8 mouse cellular contexts compared by ENCODE assay signal in genomic region chr14:76556031-76556851, GRCm38 (mm10). TPM values are rescaled to one million over a fixed set of nuclear protein-coding genes. Genes with fewer than 3 reads are reported as not detected.
DNase-seq lines count a peak whose midpoint lies in the region; ATAC-seq lines count a peak whose summit lies in the region.

No protein-coding gene starts in this region.

- intact Hi-C loops in gastrocnemius, postnatal 14 days (cut with DNase I; ENCODE audit: low total_unique reads), result no loop called here

- peak; percentile 44 for ATAC-seq in common myeloid progenitor, adult 5-6 weeks (replicated peaks; ENCODE audit: low read depth, poor library complexity, severe bottlenecking)

- peak; percentile 41 for DNase-seq in ZHBTc4 (ENCODE audit: low read depth, low spot score)
- DNase-seq in gastrocnemius, postnatal 14 days, result peak; percentile 56
- DNase-seq in induced T-regulatory cell, adult 2 months (ENCODE audit: low read depth), result peak; percentile 71
- peak; percentile 64 to 75 for DNase-seq in left cerebral cortex, adult 18-20 months (ENCODE audit: low spot score in 2 of 2)
- DNase-seq in lung, postnatal 36 days, result peak; percentile 67
- peak; percentile 72 for DNase-seq in retina, postnatal 1 day
- DNase-seq in thymus, postnatal 4 days, result peak; percentile 75

RNA-seq across cellular contexts. Expression of gene Serp2, which starts 0.4 kb away (rescaled TPM):
- not detected in 2 replicates for total RNA-seq in common myeloid progenitor, adult 5-6 weeks (2017)
- under 1 TPM; 0.62 to 0.97 TPM for total RNA-seq in gastrocnemius, postnatal 14 days (2021)
- total RNA-seq in left cerebral cortex, adult 18-20 months (2021), result 100 to 1,000 TPM; 180 to 192 TPM

Comparison
In these comparisons a context has a peak if more than half of its experiments do, and no peak if none do; other contexts are left out.
1. Peak in every context shown above with its lines: DNase-seq and ATAC-seq.
2. RNA of gene Serp2, which starts 0.4 kb away (total RNA-seq): 180 to 192 TPM in left cerebral cortex, adult 18-20 months; 0.62 to 0.97 TPM in gastrocnemius, postnatal 14 days and not detected in common myeloid progenitor, adult 5-6 weeks; every median in the first group is over 10 times any median in the second.